Mouse (Mus musculus) E14TG2a.4 (cell line): ENCODE data around the gene Fam47e.

ENCODE experiments used
- CTCF ChIP-seq: conservative IDR thresholded peaks from 2 replicates; pipeline ENCODE4 v1.5.1; 2014; ENCODE audit warnings: low read length
- POU5F1 ChIP-seq: IDR thresholded peaks from 2 replicates; pipeline ENCODE4 v1.6.1; 2014; ENCODE audit warnings: low read length, borderline replicate concordance

DNA sequence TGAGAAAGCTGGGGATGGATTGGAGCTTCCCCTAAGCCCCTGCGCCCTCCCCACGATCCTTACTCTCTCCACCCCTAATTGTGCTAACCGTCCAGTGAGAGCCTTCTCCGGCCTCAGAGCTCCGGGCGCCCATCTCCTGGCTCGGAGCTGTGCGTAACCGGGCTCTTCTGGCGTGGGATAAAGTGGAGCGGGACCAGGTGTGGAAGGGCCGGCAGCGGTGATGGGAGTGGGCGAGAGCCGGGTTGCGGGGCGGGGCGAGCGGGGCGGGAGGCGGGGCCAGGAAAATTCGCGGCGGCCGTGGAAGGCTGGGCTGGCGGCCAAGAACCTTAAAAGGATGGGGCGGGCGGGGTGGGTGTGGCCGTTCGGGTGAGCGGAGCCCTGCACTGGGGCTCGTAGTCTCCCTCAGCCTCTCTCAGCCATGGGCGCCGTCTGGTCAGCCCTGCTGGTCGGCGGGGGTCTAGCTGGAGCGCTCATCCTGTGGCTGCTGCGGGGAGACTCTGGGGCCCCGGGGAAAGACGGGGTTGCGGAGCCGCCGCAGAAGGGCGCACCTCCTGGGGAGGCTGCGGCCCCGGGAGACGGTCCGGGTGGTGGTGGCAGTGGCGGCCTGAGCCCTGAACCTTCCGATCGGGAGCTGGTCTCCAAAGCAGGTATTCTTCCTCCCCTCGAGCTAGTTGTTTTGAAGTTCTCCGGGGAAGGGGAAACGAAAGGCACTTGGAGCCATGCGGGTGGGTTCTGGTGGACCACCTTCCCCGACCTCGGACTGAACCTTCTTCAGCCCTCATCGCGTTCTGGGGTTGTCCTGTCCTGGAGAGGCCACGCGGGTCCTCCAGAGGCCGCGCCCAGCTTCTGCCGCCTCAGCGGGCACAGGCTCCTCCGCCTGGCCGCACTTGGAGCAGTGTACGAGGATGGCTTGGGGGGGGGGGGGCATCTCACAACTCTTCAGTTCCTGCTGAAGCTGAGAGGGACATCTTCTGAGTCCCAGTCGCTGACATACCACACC, 48.1 kb downstream of the Fam47e start, which contains the start of gene Stbd1:
- no peak for TF ChIP-seq POU5F1
- no peak for TF ChIP-seq CTCF
